ENCODE assay signal across 13 mouse cellular contexts in the genomic region with DNA sequence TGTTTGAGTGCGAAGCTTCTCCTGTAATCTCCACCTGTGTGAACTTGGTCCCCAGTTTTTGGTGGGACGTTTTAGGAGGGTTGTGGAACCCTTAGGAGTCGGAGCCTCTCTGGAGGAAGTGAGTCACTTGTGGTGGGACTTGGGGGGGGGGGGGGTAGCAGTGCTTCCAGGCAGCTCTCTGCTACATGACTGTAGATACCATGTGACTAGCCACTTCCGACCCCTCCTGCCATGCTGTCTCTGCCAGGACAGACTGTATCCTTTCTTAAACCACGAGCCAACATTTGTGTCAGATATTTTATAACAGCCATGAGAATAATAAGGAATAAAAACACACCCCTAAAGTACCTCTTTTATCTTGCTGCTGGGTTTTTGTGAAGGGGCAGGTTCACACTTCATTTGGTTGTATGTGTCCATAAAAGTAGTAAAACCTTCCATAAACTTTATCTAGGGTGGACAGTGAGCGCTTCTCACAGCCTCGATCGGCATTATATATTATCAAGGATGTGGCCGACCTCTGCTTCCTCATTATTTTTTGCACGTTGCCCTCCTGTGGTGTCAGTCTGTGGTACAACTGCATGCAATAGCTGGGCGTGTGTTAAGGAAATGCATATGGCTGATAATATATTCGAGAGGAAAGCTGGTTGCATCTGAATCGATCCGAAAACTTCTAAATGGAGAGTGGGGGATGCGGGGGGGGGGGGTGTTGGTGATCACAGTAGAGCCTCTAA. TPM values are rescaled to one million over a fixed set of nuclear protein-coding genes. Genes with fewer than 3 reads are reported as not detected.
DNase-seq lines count a peak whose midpoint lies in the region; TF ChIP-seq lines count a peak whose summit lies in the region.
"Had no signal": no experiment of that assay in that cellular context is flagged by ENCODE, and none has a peak within 500 bp of the region (broad histone marks: within the 10 kb centered on the region; RNA-seq: fewer than 3 reads in every experiment).

No protein-coding gene starts in this region.

- H3K79me3 ChIP-seq in C2C12 (ENCODE audit: low read depth): peaks cover 2% of the 10 kb centered on the region

- no peak overlapping the region for H3K4me3 ChIP-seq in C2C12 (ENCODE audit: insufficient read depth, poor library complexity, severe bottlenecking)
- H3K4me3 ChIP-seq: embryonic facial prominence, embryonic 13.5 days; hindbrain, embryonic 15.5 days had no signal

- peaks cover 12% of the 10 kb centered on the region for H3K79me2 ChIP-seq in C2C12 (ENCODE audit: control insufficient read depth, insufficient read depth)

- peaks cover 16% of the 10 kb centered on the region for H3K36me3 ChIP-seq in C2C12 (ENCODE audit: control insufficient read depth, insufficient read depth)
- H3K36me3 ChIP-seq: hindbrain, embryonic 15.5 days had no signal

- no peak for TF ChIP-seq CTCF in C2C12 (IDR thresholded peaks at IDR 0.05; ENCODE audit: control insufficient read depth, insufficient read depth, insufficient read length)

- DNase-seq in 3T3-L1 (ENCODE audit: low read depth, low spot score) (peak; percentile 48), liver (peak; percentile 11)
- DNase-seq in naive thymus-derived CD4-positive, alpha-beta T cell, adult 2 months (ENCODE audit: low read depth): peak; percentile 25
- DNase-seq in left cerebral cortex, postnatal 36 days (ENCODE audit: low spot score in 2 of 2): no peak
- DNase-seq in adrenal gland, adult 8-10 months: no peak
- no peak for DNase-seq in adrenal gland, adult (ENCODE audit: inconsistent age in 2 of 2, low spot score in 1 of 2)
- DNase-seq: cerebellum, adult 9-11 months; forebrain, postnatal 0 days; kidney, postnatal 14 days; lung, adult 2 months had no signal

- intact Hi-C loops in left cerebral cortex, postnatal 36 days (cut with DNase I): no loop called here

- no peak overlapping the region for H3ac ChIP-seq in C2C12 (ENCODE audit: control insufficient read depth, insufficient read length, low read depth)

- no peaks in the 10 kb centered on the region for H3K27me3 ChIP-seq in C2C12 (ENCODE audit: control insufficient read depth, insufficient read depth, insufficient read length)
- H3K27me3 ChIP-seq: embryonic facial prominence, embryonic 13.5 days; hindbrain, embryonic 15.5 days had no signal

TF ChIP-seq in C2C12, 6 proteins besides CTCF, POLR2A, EP300 and RAD21:
- TF ChIP-seq MYOD1 (IDR thresholded peaks at IDR 0.05; ENCODE audit: control insufficient read depth, insufficient read length, low read depth): no peak
- peak; percentile 47 for TF ChIP-seq USF1 (IDR thresholded peaks at IDR 0.05; ENCODE audit: low read depth)

RNA-seq across cellular contexts. Expression of gene Gm9913, which starts 48.7 kb away (rescaled TPM):
- 0.09 TPM for polyA plus RNA-seq in C2C12 (2012; fragmentation: generic; extraction: Trizol)
- under 1 TPM; 0.14 to 0.17 TPM for total RNA-seq in left cerebral cortex, postnatal 36 days (2021)
- under 1 TPM in 1 of 4 experiments, not detected in 3; 0.11 TPM for total RNA-seq in adrenal gland, adult 8-10 months (2022)

RNA-seq across cellular contexts. Expression of gene Fbn1, which starts 51.6 kb away (rescaled TPM):
- 14.8 TPM for polyA plus RNA-seq in C2C12 (2012; fragmentation: generic; extraction: Trizol)
- total RNA-seq in left cerebral cortex, postnatal 36 days (2021): 1 to 10 TPM; 3.7 to 6.7 TPM
- total RNA-seq in adrenal gland, adult 8-10 months (2022): 10 to 100 TPM; 11.4 to 25.4 (median 14.2) TPM

Comparison
In these comparisons a context has a peak if more than half of its experiments do, and no peak if none do; other contexts are left out.
1. DNase-seq: peak in 3T3-L1 (single experiment), liver (single experiment) and naive thymus-derived CD4-positive, alpha-beta T cell, adult 2 months (single experiment); none in left cerebral cortex, postnatal 36 days (0 of 2), adrenal gland, adult 8-10 months (single experiment) and adrenal gland, adult (0 of 2).